Mouse (Mus musculus) bone marrow macrophage, adult 2 months (primary cell): Measurements from ENCODE around the gene Rab39.

ENCODE experiments used
- CTCF ChIP-seq: IDR thresholded peaks from 2 replicates; pipeline ENCODE4 v1.5.1; 2012; ENCODE audit warnings: low read depth, mild to moderate bottlenecking, low read length, moderate library complexity
- POLR2A ChIP-seq: IDR thresholded peaks from 2 replicates; pipeline ENCODE4 v1.6.1; 2012; ENCODE audit warnings: mild to moderate bottlenecking, low read depth, low read length, borderline replicate concordance

- TF ChIP-seq POLR2A (no peak), CTCF (no peak)
Measured at GRCm38 (mm10) chr9:53740829-53741404, 34.9 kb upstream of the Rab39 start.
